Mouse (Mus musculus) large intestine, adult 2 months (tissue): ENCODE data around the gene Edaradd. TPM values are rescaled to one million over a fixed set of nuclear protein-coding genes. Genes with fewer than 3 reads are reported as not detected.

ENCODE experiments used
- DNase-seq: peaks from one replicate; pipeline ENCODE4 v3.0.0-alpha.2; 2012; ENCODE audit warnings: low read depth, low spot score
- WGBS: fragments of 180-500 bp; shearing (Covaris S2); methylation state at CpG from one replicate; pipeline ENCODE4 v1.1.7; 2018; 5-methylcytosine and 5-hydroxymethylcytosine counted together
- polyA plus RNA-seq: library from polyadenylated mRNA; depleted of rRNA; stranded (reverse); fragments of >200 nt; gene quantifications from 2 replicates; pipeline ENCODE4 v1.2.3, GENCODE M21; 2012

The Edaradd gene
- polyA plus RNA-seq, 1 experiment, result 0.20 TPM

DNA sequence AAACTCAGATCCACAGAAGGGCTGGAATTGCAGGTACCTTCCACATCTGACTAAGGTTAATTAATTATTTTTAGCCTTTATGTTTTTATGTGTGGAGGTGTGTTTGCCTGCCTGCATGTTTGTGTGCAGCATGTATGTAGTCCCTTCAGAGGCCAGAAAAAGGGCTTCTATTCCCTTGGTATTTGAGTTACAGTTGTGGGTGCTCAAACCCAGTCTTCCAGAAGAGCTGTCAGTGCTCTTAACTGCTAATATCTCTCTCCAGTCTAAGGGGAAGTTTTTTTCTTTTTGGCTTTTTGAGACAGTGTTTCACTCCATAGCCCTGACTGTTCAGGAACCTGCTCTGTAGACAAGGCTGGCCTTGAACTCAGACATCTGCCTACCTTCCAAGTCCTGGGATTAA lies 2.1 kb upstream of the Edaradd start:
- DNase-seq, result no peak

DNA sequence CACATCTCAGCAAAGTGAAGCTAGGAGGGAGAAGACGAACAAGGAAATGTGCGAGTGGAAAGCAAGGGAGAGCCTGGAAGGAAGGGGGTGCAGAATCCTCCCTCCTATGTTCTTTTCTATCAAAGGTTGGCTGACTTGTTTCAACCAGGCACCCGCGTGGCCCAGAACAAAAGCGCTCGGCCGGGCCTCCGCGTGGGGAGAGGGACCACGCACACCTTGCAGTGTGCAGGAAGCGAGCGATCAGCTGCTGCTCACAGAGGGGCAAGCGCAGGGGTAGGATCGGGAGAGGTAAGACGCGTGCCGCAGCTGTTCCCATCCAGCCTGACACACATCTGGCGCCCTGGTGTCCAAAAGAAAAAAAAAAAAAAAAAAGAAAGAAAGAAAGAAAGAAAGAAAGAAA lies 867 bp downstream of the Edaradd start:
- 3% methylated on average over 18 of the region's 18 CpGs for WGBS

DNA sequence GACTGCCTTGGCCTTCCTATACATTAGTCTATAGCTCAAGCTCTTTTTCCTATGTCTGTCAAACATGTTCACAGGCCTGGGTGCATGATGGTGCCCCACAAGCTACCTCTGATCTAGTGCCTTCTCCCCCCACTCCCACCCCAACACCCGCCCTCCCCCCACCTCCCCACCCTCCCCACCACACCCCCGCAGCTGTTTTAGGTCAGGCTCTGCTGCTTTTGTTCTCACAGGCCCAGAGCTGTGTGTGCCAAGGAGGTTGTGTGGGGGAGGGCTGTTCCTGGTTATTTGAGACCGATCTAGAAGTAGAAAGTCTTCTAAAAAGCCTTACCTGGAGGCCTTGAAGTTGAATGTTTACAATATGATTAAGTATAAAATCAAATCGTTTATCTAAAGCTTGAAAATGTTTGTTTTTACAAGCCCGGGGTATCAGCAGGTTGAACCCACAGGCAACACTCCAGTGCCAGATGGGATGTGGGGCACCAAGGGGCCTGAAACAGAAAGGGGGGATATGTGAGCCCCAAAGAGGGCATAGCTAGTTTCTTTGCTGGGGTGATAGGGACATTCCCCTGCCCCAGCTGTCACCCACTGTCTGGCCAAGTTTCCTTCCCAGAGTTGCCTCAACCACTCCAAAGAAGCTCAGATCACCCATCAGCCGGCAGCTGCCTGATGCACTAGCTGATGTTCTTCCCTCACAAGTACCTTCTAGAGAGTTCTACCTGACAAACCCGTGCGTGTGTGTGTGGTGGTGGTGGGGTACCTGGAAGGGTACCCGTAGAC lies 8.9 kb downstream of the Edaradd start:
- WGBS, result 66% methylated on average over 9 of the region's 9 CpGs
- DNase-seq, result no peak

More for the DNA sequence above, 867 bp downstream of the Edaradd start:
- no peak for DNase-seq

DNA sequence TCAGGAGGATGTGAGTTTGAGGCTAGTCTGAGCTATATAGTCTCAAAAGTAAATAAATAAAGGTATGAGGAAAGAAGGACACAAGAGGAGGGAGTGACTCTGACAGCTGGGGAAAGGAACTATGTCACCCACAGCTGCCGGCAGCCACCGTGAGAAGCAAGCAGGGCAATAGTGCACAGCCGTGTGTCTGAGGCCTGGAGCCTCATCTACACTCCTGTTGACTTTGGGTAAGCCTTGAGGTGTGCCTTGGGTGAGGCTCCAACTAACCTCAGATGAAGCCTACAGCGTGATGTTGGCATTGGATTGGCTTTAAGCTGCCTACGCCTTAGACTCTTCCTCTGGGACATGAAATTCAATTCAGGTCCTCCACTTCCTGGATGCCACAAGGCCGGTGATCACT lies 10.2 kb downstream of the Edaradd start:
- WGBS, result 30% methylated on average over 6 of the region's 6 CpGs

DNA sequence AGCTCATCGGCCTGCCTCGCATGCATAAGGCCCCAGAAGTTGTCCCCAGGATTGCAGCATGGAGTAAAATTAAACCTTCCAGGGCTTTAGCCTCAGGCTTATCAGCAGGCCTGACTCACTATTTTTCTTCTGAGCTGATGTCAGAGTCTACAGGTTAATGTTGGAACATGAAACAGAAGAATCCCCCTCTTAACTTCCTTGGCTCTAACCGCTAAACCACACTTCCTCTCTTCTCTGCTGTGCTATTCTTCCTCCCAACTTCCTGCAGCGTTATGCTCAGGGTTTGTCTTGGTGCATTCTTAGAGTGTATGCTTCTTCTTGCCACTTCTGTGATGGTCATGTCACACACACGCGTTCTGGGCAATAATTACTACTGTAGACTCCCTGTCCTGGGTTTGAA lies 12.8 kb downstream of the Edaradd start:
- DNase-seq, result no peak
- 88% methylated on average over 6 of the region's 6 CpGs for WGBS

More for the DNA sequence above, 10.2 kb downstream of the Edaradd start:
- DNase-seq, result peak; percentile 4

DNA sequence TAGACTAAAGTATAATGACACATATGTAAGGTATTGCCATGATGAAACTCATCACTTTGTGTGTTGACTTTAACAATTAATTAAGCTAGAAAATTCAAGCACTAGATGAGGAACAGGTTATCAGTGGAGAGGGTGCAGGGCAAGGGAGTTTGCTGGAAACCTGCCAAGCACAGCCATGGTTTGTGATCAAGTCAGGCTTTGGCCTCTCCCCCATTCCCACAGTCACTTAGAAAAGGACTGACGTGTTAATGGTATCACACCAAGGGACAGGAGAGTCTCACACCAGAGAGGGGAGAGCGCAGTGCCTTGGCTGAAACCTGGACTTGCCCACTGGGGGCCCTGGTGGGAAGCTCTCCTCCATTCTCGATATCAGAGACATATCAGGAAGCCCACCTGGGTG lies 14.9 kb downstream of the Edaradd start:
- WGBS, result 85% methylated on average over 3 of the region's 3 CpGs
- no peak for DNase-seq

DNA sequence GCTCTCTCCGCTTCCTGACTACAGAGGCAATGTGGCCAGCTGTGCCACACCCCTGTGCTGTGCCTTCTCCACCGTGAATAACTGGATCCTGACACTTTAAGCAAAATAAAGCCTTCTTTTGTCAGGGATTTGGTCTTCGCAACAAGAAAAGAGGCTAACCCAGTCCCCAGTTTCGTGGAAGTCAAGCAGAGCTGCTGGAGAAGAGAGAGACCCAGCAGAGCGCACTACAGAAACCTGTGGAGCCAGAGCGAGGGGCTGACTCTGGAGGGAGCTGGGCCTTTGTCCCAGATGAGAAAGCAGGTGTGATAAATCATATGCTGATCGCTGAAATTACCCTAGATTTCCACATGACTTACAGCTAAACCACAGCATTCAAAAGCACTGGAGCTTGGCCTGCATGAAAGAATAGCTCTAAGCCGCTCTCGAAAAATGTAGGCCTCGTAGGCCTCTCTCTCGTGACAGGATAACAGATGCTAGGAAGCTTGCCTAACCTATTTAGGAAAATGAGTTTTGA lies 16.9 kb downstream of the Edaradd start:
- no peak for DNase-seq
- 58% methylated on average over 11 of the region's 11 CpGs for WGBS

DNA sequence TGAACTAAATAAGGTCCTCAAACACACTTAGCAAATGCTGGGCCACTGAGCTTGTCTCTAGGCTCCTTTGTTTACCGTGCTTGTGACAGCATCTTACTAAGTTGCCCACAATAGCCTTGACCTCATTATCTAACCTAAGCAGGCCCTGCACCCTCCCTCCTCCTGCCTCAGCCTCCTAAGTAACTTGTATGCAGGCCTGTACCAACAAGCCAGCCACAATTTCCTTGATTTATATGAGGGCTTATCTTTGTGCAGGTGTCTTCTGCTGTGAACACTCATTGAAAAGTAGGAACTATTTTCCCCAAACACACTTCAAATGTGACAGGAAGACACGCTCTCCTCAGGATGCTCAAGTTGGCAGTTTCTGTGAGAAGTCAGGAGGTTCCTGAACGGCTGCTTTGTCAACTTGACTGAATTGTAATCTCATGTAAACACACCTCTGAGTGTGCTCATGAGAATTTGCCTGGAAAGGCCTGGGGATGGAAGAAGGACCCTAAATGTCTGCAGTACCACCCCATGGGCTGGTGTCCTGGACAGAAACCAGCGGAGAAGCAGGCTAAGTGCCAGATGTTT lies 17.5 kb downstream of the Edaradd start:
- WGBS, result 30% methylated on average over 4 of the region's 4 CpGs
- no peak for DNase-seq

DNA sequence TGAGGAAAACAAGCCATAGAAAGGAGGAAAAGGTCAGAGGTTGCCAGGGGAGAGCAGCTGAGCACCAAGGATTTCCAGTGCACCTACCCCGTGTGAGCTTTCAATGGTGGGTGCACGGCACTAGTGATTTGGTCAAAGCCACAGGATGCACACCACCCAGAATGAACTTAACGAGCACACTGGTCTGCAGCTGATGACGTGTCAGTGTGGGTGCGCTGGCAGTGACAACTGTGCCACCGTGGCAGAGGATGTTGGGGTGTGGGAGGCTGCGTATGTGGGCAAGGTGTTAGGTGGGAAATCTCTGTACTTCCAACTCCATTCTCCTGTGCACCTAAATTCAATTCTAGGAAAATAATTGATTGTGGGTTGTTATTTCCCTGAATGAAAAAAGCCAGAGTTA lies 21.1 kb downstream of the Edaradd start:
- no peak for DNase-seq
- WGBS, result 84% methylated on average over 7 of the region's 7 CpGs

DNA sequence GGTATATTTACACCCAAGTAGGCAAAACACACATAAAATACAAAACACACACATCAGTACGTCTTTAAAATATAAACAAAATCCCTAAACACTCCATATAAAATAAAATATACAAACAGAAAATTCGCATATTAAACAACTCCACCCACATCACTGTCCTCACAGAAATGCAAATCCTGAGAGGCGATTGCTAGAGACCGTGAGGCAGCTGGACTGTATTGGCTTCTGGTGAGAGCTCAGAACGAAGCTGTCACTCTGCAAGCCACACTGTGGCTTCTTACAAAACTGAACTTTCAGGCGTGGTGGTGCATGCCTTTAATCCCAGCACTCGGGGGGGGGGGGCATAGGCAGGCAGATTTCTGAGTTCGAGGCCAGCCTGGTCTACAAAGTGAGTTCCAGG lies 22.4 kb downstream of the Edaradd start:
- WGBS, result 56% methylated on average over 8 of the region's 8 CpGs
- no peak for DNase-seq

DNA sequence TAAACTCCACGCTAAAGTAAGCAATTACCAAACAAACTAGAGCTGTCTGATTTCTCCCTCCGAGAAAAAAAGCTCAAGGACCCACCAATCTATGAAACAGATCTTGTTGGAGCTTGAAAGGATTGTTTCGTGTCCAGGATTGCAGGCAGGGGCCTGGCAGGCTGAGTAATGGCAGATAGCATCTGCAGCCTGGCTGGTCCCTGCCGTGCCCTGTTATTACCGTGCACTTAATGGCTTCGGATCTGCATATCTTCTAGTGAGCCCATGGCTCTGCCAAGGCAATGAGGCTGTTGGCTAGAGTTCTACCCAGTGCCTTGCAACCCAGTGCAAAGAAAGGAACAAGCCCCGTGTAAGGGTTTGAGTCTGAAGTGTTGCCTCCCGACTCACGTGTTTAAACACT lies 25.5 kb downstream of the Edaradd start:
- no peak for DNase-seq
- 81% methylated on average over 9 of the region's 9 CpGs for WGBS

DNA sequence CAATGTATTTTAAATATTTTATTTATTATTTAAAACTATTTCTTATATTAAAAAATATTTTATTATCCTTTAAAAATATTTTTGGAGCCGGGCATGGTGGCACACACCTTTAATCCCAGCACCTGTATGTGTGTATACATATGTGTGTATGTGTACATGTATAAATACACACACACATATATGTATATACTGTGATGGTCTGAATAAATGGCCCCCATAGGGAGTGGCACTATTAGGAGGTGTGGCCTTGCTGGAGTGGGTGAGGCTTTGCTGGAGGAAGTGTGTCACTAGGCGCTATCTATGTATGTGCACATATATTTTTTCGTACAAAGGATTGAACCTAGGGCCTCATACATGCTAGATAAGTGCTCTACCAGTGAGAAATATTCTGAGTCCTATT lies 27.7 kb downstream of the Edaradd start:
- 83% methylated on average over 3 of the region's 3 CpGs for WGBS
- DNase-seq, result no peak

DNA sequence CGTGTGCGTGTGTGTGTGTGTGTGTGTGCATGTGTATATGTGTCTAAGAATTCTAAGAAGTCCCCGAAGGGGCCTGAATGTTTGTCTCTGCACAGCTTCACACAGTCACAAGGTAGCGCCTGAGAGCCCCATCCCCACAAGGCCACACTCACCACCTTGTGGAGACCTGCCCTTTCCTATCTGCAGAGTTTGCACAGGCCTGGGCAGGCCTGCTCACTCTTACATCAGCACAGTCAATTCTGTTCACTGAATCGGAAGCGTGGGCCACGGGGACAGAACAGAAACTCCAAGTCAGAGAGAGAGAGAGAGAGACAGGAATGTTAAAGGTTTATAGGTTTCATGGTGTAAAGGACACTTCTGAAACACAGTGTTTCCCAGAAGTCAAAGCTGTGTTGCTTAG lies 34.6 kb downstream of the Edaradd start:
- no peak for DNase-seq
- 71% methylated on average over 7 of the region's 7 CpGs for WGBS

DNA sequence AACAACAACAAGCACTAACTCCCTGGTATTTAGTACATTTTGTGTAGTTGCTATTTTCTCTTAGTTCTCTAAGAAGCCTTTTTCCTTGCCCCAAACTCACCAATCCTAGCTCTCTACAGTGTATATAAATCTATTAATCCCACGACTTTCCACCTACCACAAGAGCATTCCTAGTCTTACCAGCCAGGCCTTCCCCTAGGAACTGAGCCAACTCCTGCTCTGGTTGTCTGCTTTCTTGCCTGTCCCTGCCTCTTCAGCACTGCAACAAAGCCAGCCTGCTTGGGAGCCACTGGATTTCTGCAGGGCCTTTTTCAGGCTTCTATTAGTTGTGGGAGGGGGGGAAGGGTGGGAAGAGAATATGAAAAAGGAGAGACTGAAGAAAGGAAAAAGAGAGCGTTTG lies 35.0 kb downstream of the Edaradd start:
- DNase-seq, result no peak
- 67% methylated on average over 2 of the region's 2 CpGs for WGBS

DNA sequence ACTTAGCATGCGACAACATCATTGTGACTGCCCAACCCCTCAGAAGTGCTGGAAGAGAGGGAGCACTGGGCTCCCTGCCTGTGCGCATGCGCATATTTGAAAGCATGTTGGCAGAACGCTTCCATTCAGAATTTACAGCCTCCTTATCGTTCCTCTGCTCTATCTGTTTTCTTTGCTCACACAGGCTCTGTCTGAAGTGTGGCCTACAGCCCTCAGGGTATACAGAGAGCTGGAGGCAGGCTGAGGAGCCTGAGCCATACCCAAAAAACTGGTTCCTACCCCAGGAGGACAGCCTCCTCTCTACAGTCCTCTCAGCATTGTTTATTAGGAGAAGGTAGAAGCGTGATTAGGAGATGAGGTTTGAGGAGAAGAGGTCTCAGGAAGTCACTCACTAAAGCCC lies 40.4 kb downstream of the Edaradd start:
- no peak for DNase-seq
- 59% methylated on average over 6 of the region's 6 CpGs for WGBS

DNA sequence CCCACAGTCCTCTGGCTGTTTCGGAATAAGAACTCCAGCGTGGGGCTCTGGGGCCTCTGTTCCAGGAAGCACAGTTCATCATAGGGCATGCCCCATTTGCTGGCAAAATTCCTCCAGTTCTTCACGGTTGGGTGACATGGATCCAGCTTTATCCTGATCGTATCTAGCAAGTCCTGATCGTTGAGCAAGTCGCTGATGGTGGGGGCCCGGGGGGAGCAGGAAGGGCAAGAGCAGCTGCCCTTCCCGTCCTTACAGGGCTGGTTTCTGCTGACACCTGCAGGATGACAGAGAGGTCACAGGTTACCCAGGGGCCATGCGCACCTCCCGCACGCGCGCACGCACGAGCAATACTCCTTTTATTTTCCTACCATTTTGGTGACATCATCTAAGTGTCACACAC lies 41.9 kb downstream of the Edaradd start:
- no peak for DNase-seq
- 79% methylated on average over 15 of the region's 15 CpGs for WGBS

DNA sequence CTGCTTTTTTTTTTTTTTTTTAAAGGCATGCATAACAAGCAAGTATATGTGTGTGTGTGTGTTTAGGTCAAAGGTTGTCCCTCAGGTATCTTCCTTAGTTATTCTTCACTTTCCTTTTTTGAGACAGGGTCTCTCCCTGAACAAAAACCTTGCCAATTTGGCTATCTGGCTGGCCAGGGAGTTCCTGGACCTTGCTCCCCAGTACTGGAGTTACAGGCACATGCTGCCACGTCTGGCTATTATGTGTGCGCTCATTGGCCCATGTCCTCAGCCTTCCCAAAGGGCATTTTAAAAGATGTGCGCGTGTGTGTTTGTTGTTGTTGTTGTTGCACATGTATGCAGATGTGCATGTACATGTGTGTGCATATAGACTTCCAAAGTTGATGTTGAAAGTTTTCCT lies 43.4 kb downstream of the Edaradd start:
- DNase-seq, result no peak
- 89% methylated on average over 4 of the region's 4 CpGs for WGBS

DNA sequence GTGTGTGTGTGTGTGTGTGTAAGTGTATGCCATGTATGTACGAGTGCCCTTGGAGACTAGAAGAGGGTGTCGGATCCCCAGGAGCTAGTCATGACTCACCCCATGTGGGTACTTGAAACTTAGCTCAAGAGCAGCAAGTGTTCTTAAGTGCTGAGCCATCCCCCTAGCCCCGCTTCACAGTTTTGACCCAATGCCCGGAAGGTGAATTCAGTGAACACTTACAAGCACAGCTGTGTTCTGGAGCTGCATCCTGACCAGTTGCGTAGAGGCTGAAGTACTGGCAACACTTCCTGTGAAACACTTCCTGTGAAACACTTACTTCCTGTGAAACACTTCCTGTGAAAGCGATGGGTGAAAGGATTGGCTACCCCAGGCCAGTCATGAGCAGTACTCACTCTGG lies 45.0 kb downstream of the Edaradd start:
- 87% methylated on average over 6 of the region's 6 CpGs for WGBS
- DNase-seq, result no peak

DNA sequence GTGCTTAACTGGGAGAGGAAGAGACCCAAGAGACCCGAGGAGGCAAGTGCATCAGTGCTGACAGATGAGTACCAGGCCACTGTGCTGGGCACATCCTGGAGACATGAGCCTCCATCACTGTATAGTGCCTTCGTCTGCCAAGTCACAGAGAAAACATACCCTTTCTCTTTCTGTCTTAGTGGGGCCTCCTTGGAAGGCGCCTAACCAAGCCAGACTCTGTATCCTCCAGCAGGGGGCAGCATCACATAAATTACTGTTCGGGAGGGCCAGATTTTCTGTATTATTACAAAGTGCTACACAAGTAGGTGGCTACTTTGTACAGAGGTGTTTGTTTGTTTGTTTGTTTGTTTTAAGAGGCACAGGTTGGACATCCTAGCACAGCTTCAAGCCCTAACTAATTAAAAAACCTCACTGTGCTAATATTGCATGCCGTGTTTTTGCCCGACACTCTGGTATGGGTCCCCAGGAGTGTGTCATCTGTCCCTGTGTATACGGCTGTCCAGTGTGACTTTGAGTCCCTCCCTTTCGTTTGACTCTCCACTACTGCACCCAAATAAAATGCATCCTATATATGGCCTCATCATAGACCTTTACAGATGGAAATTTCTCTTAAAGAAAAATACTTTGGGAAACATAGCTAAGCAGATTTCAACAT lies 46.4 kb downstream of the Edaradd start:
- peak; percentile 50 for DNase-seq

DNA sequence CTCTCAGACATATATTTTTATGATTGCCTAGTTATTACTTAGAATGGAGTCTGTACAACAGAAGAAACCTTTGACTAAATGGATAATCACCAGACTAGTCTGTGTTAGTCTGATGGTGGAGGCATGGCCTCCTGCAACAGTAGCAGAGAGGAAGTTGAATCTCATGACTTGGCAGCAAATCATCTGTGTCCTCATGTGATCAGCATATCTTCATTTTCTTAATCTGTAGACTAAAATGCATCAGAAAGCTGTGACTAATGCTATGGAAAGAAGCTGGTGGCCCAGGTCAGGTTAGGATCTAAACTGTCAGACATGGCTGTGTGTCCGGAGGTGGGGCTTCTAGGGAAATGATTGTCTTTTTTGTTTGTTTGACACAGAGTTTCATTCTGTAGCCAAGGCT lies 51.8 kb downstream of the Edaradd start:
- WGBS, result 72% methylated on average over 1 of the region's 1 CpGs
- DNase-seq, result no peak

More for the DNA sequence above, 46.4 kb downstream of the Edaradd start:
- 34% methylated on average over 8 of the region's 8 CpGs for WGBS

DNA sequence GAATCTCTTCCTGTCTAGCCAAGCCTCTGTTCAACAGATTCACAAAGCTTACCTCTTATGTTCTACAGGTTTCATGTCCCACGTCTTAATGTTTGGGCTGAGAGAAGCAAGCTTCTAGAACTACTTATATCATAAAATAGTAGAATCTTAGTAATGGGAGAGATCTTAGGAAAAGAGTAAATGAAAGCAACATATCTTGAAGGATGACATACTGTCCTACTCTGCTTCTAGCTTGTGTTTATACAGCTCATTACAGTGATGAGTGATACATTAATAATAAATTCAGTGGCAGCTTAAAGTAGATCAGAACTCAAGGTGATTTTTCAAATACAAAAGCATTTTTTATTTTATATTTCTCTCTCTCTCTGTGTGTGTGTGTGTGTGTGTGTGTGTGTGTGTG lies 55.4 kb downstream of the Edaradd start, which contains the start of gene Lgals8:
Gene Lgals8 (minus strand): TSS at position 101 of the 400 bp plus-strand sequence.
- WGBS, result 74% methylated on average over 1 of the region's 1 CpGs
- DNase-seq, result no peak
